Mouse (Mus musculus): ENCODE data around the gene Syvn1.

DNA sequence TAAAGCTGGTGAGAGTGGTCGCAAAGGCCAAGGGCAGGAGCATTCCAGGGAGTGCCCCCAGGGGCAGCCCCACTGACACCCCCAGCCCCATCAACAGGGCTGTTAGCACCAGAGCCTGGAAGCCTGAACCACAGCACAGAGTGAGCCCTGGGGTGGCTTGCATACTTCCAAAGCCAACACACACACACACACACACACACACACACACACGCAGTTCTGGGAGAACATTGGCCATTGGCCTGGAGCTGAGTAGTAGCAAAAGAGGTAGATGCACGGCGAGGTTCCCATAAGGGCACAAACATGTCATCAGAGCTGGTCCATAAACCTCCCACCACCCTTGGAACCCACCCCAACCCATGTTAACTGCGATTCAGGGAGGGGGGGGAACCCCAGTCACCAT, 20.2 kb downstream of the Syvn1 start:
- TF ChIP-seq CTCF (IDR thresholded peaks at IDR 0.05; ENCODE audit: low read depth, low read length) (no peak), POLR2A (IDR thresholded peaks at IDR 0.05; ENCODE audit: extremely low read depth, insufficient read depth, low read length) (no peak)

Data from liver, adult 2 months (tissue).